Mouse (Mus musculus) mouse trophoblast stem cell (cell line): ENCODE measurements around the gene Slc2a3.

ENCODE experiments used
- in situ Hi-C, 2 experiments: fragments of 300-500 bp; cut with MseI, MboI; formaldehyde crosslinking; loops; 2 replicates in 1 of 2; 3 replicates in 1 of 2; pipeline ENCODE4 v1.15.1; 2025

Gene Slc2a3

GRCm38 (mm10) chr6:122801301-122801800 is at the start of gene Slc2a3:
Slc2a3 (minus strand) TSS chr6:122801640.
- in situ Hi-C loops, result no loop called here

DNA sequence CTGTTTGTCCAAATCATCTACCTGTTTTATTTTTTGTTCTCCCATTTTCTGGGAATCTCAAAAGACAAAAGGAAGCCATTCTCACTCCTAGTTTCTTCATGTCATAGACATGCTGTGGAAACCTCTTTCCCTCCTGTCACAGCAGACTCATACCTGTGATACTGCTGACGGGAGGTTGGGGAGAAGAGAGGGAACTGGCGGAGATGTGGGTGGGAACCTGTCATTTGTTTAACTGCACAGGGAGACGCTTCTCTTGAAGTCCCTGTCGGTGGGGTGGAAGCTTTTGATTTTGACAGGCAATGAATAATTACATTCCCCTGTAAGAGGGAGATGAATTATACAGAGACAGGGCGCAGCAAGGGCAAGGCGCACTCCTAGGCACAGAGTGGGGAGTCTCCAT is 42.3 kb upstream of the Slc2a3 start:
- in situ Hi-C loops, result no loop called here

GRCm38 (mm10) chr6:122837539-122837938 is 36.1 kb upstream of the Slc2a3 start:
- in situ Hi-C loops, result no loop called here

GRCm38 (mm10) chr6:122836974-122837373 is 35.5 kb upstream of the Slc2a3 start:
- in situ Hi-C loops, result no loop called here

GRCm38 (mm10) chr6:122834365-122834764 is 32.9 kb upstream of the Slc2a3 start:
- in situ Hi-C loops, result no loop called here

DNA sequence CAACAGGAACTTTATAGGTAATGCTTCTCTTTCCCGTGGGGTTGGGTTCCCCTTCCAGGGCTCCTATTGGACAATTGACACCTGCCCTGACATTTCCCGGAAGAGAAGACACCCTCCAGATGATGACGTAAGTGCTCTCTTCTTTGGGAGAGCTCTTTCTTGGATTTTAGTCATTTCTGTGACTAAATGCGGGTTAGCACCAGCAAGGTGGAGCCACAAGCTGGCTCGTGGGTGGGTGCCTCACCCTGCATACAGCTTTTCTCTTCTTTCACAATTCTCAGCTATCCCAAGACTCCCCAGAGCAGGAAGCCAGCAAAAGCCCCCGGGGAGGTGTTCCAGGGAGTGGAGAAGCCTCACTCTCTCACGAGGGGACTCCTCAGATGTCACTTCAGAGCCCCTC is 31.4 kb upstream of the Slc2a3 start:
- in situ Hi-C loops, result no loop called here

- in situ Hi-C loops, result no loop called here
These were observed 26.6 kb upstream of the Slc2a3 start for GRCm38 (mm10) chr6:122828086-122828485.

DNA sequence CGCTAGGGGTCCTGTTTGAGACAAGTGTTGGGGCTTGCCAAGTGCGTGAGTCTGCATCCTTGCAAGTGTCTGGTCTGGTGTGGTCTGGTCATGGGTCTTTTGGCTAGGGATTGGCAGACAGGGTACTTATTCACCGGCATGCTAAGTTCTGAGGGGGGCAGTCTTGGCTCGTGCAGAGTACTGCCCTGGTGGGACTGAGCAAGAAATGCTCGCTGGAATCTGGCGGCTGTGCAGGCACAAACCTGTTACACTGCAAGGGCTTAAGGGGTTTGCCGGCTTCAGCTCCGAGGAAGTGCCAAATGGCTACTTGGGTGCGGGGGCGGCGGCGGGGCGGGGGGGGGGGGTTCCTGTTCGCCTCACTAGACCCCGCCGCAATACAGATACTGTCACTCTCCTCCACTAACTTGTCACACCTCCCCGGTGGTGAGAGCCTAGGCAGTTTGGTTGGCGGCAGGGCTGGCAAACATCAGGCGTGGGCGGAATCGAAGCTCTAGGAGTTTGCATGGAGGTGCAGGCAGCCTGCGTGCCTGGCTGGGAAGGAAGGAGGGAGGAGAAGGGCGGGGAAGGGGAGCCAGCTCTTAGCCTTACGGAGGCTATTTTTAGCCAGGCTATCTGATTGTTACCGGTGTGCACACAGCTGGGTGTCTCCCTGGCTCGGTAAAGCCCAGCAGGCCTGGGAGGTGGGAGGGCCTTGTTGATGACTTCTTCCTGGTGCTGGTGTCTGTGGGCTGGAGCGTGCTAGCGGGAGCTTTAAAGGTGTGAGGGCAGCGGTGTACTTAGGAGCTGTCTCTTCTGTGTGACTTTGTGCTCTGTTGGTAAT is 24.7 kb upstream of the Slc2a3 start:
- in situ Hi-C loops, result no loop called here

DNA sequence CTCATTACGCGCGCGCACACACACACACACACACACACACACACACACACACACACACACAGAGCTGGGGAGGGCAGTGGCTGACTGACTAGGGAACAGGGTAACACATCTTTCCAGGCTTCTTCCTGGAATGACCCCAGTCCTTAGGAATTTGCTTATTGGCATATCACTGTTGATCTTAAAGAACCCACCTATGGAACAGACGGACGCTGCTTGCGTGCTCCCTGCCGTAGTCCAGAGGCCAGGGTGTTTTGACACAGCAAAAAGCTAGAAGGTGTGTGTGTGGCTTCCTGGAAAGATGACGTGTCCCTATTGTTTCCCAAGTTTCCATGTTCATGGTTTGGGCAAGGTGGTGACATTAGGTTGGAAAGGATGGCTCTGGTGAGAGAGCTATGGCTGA is 23.7 kb upstream of the Slc2a3 start:
- in situ Hi-C loops, result no loop called here

GRCm38 (mm10) chr6:122824086-122824485 is 22.6 kb upstream of the Slc2a3 start:
- in situ Hi-C loops, result no loop called here

DNA sequence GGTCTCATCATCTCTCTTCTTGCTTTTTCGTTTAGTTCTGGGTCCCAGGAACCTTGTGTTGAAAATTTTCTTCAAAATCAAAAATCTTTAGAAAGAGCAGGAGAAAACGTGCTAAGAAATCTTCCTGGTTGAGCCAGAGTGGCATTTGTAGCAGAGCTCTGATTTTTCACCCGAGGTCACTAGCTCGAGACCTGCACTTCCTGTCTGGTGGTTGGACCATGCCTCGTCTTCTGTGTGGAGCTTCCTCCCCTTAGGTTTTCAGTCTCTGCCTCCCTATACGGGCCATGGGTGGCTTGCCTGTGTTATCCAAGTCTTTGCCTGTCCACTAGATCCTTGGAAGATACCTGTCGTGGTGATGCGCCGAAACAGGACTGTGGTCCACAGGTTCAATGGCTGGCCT is 20.4 kb upstream of the Slc2a3 start:
- in situ Hi-C loops, result no loop called here

DNA sequence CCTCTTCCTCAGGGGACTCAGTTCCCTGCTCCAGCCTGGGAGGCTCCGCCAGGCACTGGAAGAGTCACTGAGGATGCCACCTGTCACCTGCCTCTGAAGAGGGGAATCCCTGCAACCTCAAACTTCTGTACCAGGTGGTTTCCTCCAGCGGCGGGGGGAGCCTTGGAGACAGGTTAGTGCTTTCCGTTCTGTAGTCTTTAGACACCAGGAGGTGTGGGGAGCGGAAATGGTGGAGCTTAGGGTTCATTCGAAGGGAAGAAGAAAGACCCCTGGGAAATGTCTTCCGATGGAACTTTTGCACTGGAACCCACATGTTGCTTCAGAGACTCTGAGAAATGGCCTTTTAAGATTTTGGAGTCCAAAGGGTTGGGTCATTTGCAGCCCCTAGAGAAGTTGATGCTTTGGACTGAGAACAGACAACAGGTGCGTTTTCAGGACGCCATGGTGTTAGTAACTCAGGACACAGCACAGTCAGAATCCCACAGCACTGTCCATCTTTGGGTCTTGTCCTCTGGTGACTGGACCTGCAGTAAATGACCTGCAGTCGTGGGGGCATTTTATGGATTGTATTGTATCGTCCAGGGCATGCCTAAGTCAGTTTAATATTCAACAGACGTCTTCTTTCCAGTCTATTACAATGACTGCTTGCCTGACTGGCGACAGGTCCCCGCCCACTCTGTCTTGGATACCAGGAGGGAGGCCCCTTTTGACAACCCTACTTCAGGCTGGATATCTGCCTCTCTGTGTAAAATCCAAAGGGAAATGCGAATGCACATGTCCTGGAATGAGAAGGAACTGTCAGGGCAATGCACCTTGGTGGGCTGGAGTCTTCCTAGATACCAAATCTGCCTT is 19.6 kb upstream of the Slc2a3 start:
- in situ Hi-C loops, result no loop called here

GRCm38 (mm10) chr6:122820071-122820798 is 18.8 kb upstream of the Slc2a3 start:
- in situ Hi-C loops, result no loop called here

- in situ Hi-C loops, result no loop called here
These were observed 18.0 kb upstream of the Slc2a3 start, which contains the start of gene Foxj2 for GRCm38 (mm10) chr6:122819306-122820070. Foxj2 (plus strand) TSS chr6:122819914.

GRCm38 (mm10) chr6:122813640-122814039 is 12.2 kb upstream of the Slc2a3 start:
- in situ Hi-C loops, result loop anchor here in 1 of 2 experiments (5.0 kb wide), 1 partner anchor 59 kb away; the partner anchor contains the start of gene Necap1

- in situ Hi-C loops, result loop anchor here in 1 of 2 experiments (5.0 kb wide), 1 partner anchor 60 kb away; the partner anchor contains the start of gene Necap1
These were observed 11.3 kb upstream of the Slc2a3 start for GRCm38 (mm10) chr6:122812716-122813115.

DNA sequence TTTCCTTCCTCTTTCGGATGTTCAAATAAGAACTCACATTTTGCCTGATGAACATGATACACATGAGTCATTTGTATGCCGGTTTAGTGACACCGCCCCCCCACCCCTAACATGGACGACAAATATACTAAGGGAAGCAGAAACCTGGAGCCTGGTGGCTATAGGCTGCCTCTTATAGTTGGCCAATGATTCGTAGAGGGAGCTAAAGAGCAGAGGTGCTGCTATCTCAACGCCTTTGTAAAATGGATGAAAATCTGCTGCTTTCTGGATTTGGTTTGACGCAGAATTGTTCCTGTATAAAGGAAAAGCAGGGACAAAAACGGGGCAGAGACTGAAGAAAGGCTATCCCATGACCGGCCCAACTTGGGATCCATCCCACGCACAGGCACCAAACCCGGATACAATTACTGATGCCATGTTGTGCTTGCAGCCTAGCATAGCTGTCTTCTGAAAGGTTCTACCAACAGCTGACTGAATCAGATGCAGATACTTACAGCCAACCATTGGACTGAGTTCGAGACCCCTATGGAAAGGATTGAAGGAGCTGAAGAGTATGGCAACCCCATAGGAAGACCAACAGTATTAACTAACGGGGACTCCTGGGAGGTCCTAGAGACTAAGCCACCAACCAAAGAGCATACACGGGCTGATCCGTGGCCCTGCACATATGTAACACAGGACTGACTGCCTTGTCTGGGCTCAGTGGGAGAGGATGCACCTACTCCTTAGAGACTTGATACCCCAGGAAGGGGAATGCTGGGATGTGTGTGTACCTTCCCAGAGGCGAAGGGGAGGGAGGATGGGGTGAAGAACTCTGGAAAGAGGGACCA is 10.5 kb upstream of the Slc2a3 start:
- in situ Hi-C loops, result loop anchor here in 1 of 2 experiments (5.0 kb wide), 1 partner anchor 60 kb away; the partner anchor contains the start of gene Necap1

GRCm38 (mm10) chr6:122811280-122811652 is 9.8 kb upstream of the Slc2a3 start:
- in situ Hi-C loops, result loop anchor here in 1 of 2 experiments (5.0 kb wide), 1 partner anchor 61 kb away; the partner anchor contains the start of gene Necap1

DNA sequence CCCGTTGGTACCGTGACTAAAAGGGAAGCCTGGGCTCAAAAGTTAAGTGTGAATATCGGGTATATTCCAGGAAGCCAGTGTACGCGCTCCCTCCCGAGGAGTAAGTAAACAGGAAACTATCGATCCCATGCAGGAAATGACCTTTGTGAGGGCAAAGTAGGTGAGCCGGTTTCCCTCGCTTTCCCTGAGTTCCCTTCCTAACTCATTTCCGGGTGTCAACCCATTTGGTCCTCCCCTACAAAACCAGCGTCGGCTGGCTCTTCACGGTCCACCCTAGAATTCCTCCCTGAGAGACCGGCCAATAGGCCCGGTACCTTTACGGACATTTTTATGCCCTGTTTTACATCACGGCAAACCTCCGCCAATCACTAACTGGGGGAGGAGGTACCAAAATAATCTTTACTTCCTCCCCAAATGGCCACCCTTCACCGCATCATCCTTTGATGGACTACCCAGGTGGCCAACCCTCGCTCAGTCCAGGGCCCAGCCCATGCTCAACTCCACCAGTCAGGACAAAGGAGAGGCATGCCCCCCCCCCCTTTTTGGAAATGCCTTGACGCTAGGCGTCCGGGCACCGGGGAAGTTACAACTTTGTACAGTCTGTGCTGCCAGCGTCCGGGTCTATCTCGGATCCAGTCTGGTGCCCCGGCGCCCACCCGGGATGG is 9.3 kb upstream of the Slc2a3 start:
- in situ Hi-C loops, result loop anchor here in 1 of 2 experiments (5.0 kb wide), 1 partner anchor 62 kb away; the partner anchor contains the start of gene Necap1
